Mouse (Mus musculus): Measurements from ENCODE around the gene Tmem150a. TPM values are rescaled to one million over a fixed set of nuclear protein-coding genes. Genes with fewer than 3 reads are reported as not detected.

Gene Tmem150a
- total RNA-seq, 2 experiments from 2014 or later, result 20.0 to 22.6 TPM

DNA sequence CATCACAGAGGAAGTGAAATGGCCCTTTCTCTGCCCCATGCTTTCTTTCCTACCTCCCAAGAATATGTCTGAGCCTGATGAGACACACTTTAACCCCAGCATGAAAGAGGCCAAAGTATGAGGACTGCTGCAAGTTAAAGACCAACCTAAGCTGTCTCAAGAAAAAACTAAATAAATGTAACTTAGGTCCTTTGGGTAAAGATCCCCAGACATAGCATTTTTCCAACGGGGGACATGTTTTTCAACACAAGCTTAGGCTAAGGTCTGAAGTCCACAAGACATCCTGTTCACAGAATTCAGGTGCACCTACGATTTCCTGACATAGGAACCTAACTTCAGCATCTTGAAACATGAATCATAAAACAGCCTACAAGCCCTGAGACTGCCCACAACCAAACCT is 5.0 kb upstream of the Tmem150a start:
- DNase-seq, result no peak

DNA sequence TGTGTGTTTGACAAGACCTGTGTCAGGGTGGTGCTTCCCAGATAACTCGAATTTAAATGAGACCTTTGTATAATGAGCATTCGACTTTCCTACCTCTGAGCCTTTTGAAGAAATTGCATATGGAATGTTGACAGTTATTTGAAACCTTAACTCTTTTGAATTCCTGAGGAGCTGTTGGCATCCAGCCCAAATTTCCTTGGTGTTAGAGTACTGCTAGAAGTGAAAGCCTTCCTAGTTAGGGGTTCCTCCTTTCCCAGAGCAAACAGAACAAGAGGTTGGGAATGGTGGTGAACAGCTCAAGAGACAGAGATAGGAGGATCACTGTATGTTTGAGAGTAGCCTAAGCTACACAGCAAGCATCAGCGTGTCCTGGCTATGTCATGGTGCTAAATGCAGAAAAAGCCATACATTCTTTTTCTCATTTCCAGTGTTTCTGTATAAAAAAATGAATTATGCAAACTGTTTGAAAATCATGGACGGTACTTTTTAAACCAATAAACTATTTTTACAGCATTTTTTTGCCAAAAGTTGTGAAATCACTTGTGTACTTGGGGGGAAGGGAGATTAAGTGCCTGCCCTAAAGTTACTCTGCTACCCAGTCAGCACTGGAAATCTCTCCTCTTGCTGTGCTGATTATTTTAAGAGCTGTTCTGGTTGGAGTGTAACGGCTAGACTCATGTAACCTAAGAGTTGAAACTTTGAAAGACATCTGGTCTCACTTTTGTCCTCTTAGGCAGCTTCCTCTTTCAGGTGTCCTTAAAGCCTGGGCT is 2.4 kb upstream of the Tmem150a start:
- DNase-seq, result peak in 1 of 2 experiments; percentile 40

DNA sequence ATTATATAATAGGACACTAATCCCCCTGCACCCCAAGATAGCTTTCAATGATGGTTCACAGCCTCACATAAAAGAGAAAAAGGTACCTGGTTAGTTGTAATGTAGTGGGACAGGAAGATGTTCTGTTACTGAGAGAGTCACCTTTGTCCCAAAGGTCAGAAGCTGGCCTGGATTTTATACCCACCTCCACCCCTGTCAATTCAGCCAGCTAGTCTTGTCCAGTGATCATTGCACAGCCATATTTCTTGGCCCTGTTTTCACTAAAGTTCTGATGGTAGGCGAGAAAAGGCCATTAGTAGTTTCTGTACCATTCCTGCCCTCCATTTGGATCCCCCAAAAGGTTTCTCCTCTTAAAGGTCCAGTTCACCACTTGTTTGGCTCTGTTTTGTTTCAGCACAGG is 1.2 kb upstream of the Tmem150a start:
- DNase-seq, result no peak

DNA sequence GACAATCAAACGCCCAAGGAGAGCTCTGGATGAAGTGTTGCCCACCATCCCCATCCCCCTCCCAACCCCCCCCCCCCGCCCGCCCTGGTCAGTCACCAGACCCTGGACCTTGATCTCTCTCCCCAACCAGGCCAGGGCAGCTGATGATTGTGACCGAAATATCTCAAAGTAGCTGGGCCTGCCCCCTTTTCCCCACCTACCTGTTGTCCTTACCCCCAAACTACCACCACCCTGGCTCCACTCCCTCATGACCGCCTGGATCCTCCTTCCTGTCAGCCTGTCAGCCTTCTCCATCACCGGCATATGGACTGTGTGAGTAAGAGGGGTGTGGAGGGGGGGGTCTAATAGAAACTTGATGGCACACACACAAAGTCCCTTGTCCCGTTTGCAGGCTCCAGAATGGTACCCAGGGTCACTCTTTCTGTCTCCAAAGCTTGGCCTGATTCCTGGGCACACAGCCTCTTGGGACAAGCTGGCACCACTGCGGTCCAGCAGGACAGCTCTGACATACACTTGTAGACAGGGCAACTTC is 820 bp downstream of the Tmem150a start:
- no peak for DNase-seq

DNA sequence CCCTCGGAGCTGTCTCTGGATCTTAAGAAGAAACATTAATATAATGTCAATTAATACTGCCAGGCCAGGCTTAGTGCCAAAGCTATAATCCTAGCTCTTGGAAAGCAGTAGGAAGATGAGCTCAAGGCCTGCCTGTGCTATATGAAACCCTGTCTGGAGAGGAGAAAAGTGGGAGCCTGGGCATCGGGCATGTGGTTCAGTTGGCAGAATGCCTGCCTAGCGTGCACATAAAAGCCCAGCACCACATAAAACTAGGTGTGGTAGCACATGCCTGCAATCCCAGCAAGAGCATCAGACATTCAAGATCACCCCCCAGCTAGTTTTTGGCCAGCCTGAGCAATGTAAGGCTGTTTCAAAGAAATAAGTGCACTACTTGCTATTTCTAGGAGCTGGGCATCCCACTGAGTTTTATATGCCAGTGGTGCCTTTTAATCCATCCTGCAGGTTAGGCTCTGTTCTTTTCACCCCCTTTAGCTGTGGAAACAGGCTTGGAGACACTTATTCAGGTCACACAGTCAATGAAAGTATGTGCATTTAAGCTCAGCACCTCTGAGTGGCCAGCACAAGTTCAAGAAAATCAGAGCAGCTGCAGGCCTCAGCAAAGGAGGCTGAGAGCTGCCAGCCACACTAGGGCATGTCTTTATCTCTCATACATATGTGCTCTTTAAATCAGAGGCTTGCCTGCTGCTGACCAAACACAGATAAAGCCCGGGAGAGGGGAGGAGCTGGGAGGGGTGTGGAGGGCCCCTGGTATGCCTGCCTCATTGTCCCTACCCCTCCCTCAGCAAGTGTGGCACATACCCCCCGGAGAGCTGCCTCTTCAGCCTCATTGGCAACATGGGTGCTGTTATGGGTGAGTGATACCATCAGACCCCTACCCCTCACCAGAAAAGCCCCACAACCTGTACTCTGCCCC is 2.2 kb downstream of the Tmem150a start:
- DNase-seq, result no peak

DNA sequence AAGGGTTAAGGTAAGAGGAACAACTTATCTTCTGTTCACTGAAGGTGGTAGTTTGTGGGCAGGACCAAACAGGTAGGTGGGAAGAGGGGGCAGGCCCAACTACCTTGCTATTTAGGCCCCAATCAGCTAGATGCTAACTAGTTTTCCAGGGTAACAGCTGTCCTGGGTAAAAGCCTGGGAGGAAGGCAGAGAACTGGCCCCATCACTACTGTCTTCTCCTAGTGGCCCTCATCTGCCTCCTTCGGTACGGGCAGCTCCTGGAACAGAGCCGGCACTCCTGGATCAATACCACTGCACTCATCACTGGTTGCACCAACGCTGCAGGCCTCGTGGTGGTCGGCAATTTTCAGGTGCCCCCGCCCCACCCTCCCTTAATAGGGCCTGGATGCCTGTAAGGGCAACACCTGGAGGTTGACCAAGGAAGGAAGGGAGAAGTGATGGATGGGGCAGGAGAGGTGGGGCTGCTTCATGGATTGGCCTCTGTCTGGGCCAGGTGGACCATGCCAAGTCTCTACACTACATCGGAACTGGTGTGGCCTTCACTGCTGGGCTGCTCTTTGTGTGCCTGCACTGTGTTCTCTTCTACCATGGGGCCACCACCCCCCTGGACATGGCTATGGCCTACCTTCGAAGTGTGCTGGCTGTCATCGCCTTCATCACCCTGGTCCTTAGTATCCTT is 3.0 kb downstream of the Tmem150a start:
- DNase-seq, result no peak

DNA sequence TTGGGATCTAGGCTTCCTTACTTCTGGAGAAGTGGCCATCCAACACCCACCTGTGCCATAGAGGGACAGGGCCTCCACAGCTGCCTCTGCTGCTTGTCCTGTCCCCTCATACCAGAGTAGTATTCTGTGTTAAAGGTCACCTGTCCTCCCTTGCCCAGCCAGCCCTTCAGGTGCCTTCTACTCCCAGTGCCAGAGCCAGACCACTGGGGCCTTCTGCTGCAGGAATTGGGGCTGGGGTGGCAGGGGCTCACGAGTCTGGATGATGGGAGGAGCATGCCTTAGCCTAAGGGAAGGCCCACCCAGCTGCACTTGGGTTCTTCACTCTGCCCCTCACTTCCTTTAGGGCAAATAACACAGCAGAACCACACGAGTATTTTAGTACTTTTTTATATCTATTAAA is 4.1 kb downstream of the Tmem150a start:
- no peak for DNase-seq

DNA sequence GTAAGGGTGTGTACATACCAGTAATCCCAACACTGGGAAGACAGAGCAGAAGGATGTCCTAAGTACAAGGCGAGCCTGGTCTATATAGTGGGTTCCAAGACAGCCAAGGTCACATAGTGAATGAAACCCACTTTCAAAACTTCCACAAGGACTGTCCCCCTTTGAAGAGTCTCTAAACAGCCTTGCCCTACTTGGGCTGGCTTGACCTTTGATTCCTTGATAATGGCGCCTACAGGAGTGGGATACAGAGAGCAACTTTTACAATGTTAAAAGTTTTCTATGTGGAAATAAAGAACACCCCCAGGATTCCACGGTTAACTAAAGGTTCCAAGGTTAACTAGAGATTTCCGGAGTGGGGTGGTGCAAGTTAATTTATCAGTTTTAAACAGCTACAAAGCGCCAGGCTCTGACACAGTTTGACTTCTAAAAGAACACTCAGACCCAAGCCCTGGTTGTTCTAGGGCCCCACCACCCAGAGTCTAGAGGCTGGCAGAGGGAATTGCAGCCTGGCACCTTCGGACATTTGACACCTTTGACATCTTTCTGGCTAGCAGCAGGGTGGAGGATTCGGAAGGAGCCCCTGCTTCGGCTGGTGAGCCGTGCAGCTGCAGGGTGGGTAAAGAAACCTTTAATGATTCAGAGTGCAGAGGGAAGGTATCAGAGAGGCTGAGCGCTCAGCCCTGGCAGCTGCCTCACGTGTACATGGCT is 4.8 kb downstream of the Tmem150a start:
- DNase-seq, result peak in 1 of 2 experiments; percentile 6

DNA sequence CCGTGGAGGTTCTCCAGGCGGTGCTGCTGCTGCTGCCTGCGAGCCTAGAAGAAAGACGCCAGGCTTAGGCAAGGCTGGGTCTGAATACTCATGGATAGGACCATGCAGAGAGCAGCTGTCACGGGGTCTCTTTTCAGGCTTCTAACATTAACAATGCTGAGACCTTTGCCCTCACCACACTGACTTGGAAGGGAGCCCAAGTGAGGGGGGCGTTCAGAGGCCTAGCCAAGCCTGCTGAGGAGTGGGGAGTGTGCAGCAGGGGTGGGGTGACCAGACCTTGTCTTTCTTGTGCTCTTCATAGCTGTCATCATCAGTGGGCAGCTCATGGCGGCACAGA is 5.3 kb downstream of the Tmem150a start:
- no peak for DNase-seq

DNA sequence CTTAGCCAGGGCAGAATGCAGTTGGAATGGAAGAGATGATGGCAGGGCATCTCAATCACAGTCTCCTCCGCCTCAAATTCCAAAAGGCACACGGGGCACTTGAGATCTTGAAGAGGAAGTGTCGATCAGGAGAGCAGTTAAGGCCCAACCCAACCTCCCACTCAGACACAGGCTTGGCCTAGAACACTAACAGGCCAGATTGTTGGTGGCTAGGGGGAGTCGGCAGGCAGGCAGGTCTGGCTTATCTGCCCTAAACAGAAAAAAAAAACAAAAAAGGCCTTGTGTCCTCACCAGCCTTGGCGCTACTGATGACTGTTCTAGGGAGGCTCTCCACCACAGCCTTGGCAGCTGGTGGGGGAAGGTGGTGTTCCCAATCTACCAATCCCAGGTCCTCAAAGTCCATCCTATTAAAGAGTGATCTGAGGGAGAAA is 5.9 kb downstream of the Tmem150a start:
- DNase-seq, result peak in 1 of 2 experiments; percentile 7

DNA sequence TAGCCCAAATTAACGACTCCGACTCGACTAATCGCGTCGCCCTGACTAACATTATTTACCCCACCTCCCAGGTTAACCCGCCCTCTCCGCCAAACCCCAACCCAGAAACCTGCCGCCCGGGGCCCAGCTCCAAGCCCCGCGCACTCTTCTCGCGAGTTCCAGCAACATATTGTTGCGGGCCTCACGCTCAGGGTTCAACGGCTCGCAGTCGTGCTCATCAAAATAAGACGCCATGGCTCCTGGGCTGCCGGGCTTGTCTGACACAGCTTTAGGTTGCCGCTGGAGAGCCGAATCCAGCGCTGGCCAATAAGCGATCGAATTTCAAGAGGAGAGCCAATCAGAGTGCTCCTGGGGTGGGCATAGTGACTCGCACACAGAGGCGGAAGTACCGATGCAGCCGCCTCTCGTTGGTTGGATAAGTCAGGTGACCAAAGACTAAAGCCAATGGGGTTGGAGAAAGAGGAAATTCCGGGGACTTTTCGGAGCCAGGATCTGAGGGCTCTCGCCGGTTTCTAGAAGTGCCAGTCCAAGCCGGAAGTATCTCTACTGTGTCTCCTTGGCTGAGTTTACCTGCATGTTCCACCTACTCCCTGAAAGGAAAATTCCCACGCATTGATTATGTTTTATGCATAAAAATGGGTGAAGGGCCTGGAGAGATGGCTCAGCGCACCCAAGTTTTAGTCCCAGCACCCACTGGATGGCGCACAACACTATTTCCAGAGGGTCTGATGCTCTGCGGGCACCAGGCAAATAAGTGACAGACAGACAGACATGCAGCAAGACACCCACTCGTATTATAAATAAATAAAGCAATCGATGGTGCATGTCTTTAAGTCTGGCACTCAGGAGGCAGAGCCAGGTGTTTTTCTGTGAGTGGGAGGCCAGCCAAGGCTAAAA is 7.1 kb downstream of the Tmem150a start:
- peak; percentile 97 to 99 for DNase-seq

DNA sequence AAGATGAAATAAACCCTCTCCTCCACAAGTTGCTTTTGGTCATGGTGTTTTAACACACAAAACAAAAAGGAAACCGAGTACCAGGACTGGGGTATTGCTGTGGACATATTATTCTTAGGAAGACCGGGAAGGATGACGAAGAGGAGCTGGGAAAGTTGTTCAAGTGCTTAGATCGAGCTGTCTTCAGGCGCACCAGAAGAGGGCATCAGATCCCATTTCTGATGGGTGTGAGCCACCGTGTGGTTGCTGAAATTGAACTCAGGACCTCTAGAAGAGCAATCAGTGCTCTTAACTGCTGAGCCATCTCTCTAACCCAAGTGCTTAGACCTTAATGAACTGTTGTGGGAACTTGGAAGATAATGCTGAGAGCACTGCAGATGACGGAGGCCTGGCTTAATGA is 8.8 kb downstream of the Tmem150a start:
- DNase-seq, result no peak

DNA sequence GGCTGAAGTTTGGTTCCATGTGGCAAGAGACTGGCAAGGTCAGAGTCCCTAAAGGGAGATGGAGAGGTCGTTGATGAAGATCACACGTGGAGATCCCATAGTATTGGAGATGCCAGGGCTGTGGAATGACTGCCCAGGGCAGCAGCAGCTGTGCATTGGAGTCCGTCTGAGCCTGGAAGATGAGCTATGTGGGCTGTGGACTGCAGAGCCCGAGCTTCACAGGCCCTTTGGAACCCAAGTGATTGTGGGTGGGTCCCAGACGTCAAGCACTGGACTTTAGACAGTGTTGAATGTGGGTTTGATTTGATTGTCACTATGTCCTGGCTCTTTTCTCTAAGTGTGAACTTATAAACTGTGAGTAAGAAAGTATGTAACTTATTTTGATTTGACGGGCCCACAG is 9.7 kb downstream of the Tmem150a start:
- DNase-seq, result no peak

DNA sequence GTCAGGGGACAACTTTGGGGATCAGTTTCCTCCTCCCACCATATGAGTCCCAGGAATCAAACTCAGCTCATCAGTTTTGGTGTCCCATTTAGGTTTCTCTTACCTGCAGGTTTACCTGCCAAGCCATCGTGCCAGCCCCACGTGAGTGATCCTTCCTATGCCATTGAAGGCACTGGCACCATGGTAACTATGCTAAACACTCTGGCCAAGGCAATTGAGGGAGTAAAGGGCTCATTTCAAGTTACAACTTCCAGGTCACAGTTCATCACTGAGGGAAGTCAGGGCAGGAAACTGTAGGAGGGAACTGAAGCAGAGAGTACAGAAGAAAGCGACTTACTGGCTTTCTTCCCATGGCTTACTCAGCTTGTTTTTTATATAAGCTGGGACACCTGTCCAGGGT is 11.1 kb downstream of the Tmem150a start:
- no peak for DNase-seq

DNA sequence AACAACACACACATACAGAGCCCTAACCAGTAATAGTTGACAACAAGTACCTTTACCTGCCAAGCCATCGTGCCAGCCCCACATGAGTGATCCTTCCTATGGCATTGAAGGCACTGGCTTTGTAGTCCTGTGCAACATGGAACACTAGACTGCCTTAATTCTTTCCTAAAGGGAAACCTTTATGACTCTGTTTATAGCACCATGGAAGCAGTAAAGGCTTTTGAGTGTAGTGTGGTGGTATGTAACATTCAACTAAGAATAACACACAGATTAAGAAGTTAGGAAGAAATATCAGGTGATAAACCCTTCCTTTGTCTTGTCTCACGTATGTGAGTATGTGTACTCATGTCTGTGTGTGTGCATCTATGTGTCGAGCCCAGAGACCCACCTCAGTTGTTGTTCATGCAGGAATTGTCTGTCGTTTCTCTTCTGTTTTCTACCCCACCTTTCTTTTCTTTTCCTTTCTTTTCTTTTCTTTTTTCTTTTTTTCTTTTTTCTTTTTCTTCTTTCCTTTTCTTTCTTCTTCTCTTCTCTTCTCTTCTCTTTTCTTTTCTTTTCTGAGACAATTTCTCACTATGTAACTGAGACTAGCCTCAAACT is 11.7 kb downstream of the Tmem150a start, which contains the start of gene Rnf181:
Rnf181 (minus strand) TSS at position 113 of the 600 bp plus-strand sequence.
- no peak for DNase-seq

DNA sequence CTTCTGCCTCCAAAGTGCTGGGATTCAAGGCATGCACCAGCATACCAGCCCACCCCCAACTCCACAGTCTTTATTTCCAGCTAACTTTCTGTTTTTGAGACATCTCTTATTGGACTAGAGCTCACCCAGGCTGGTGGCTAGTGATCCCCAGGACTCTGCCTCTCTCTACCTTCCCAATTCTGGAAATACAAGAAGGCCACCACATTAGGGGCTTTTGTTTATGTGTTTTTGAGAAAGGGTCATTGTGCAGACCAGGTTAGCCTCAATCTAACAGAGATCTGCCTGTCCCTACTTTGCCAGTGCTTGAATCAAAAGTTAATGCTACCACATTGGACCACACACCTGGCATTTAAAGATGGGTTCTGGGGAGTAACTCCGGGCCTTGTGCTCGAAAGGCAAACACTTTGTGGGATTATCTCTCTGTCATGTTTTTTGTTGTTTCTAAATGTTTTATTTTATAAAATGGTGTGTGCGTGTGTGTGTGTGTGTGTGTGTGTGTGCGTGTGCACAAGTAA is 12.3 kb downstream of the Tmem150a start:
- DNase-seq, result no peak

DNA sequence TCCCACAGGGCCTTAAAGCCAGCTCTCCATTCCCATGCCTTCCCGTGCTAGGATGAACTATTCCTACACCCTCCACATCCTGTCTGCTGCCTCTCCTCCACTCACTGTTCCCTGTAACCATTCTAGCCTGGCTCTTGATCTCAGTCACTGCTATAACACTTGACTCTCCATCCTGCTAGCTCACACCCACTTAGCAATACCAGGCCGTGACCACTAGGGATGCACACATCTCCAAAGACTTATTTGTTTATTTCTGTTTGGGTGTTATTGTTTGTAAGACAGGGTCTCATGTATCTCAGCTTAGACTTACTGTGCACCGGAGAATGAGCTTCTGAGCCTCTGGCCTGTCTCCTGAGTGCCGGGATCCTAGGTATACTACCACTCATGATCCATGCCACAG is 14.3 kb downstream of the Tmem150a start:
- DNase-seq, result no peak

DNA sequence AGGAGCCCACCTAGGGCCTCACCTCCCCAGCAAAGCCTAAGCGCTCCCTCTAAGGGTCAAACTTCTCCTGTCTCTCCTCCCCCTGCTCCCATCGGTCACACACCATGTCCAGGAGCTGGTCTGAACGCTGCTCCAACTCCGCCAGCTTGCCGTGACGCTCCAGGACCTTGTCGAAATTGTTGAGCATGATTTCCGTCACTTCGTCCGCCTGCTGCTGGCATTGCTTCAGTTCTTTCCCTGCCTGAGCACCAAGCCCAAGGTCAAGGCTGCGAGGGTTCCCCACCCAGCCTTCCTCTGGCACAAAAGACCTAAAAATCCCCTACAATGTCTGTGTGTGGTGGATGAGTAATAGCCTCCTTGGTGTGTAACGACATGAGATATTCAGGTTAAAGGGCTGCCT is 14.8 kb downstream of the Tmem150a start:
- DNase-seq, result peak in 1 of 2 experiments; percentile 38

DNA sequence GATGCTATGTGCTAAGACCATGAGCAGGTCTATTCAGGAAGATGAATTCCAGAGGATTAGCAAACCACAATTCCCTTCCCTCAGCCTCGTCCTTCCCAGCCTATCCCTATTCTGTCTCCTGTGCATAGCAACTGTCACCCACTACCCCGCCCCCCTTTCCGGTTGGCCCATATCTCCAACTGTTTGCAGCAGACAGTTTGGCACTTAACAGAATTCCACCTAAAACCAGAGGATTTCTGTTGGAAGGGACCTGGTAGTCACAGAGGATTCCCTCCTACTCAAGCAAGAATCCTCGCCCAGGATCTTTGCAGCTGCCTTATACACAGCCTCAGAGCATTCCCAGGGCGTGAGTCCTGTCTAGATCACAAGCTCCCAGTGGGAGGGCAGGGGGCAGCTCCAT is 15.9 kb downstream of the Tmem150a start:
- peak; percentile 59 to 66 for DNase-seq

DNA sequence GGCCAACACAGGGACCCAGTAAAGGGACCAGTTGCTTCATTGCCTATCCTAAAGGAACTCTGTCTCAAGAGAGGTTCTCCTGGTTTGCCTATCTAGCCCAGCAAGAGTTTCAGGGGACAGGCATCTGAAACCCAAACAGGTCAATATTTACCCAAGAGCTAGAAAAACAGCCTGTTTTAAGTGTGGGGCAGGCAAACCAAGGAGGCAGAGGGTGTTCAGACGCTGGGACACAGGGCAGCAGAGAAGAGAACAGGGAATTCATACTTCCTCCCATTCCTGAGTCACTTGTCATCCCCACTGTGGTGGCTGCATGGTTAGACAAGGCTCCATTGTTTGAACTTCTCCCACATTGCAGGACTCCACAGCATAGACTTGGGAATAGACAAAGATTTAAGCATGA is 16.3 kb downstream of the Tmem150a start:
- no peak for DNase-seq
